Comparison of ENCODE assay signal across 17 mouse cellular contexts in the genomic region with DNA sequence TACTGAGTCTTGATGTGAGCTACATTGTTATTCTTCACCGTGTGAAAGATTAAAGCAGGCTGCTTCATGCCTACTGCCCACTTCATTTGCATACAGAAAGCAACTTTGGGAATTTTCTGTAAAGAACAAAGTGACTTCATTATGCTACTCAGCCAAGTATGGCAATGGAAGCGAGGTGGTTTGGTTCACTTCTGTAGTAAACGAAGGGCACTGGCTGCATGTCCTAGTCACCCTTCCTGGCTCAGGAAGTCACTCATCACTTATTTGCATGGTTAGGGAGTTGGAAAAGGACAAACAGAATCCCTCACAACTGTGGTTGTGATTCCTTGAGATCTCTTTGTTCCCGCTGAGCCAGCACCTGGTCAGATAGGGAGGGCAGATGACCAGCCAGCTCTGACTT.
DNase-seq lines count a peak whose midpoint lies in the region; ATAC-seq lines count a peak whose summit lies in the region.
"Had no signal": no experiment of that assay in that cellular context is flagged by ENCODE, and none has a peak within 500 bp of the region (broad histone marks: within the 10 kb centered on the region; RNA-seq: fewer than 3 reads in every experiment).

No protein-coding gene starts in this region.

- peaks cover 5% of the 10 kb centered on the region; the same call in 1 of the 2 replicates for H3K36me3 ChIP-seq in kidney, embryonic 14.5 days (ENCODE audit: control insufficient read depth, insufficient read depth, low read length)
- 0 out of 2 replicates have a peak, but pooled peaks cover 7% of the 10 kb centered on the region for H3K36me3 ChIP-seq in kidney, embryonic 16.5 days (ENCODE audit: insufficient read depth, low read length)

- H3K4me1 ChIP-seq in kidney, embryonic 14.5 days (ENCODE audit: control insufficient read depth, insufficient read depth, low read length) = peaks cover 23% of the 10 kb centered on the region; the same call in 1 of the 2 replicates
- peaks cover 39% of the 10 kb centered on the region for H3K4me1 ChIP-seq in kidney, embryonic 16.5 days (ENCODE audit: insufficient read depth, low read length)

- no peak for ATAC-seq in kidney, embryonic 14.5 days (ENCODE audit: low FRiP score, low TSS enrichment)
- no peak for ATAC-seq in kidney, embryonic 16.5 days (ENCODE audit: low FRiP score, low TSS enrichment)
- ATAC-seq: forebrain, embryonic 13.5 days; forebrain, postnatal 0 days had no signal

- H3K9me3 ChIP-seq in kidney, embryonic 14.5 days (ENCODE audit: control insufficient read depth, low read length) = no peaks in the 10 kb centered on the region
- no peaks in the 10 kb centered on the region for H3K9me3 ChIP-seq in kidney, embryonic 16.5 days (ENCODE audit: low read length)
- H3K9me3 ChIP-seq: embryonic facial prominence, embryonic 10.5 days; forebrain, embryonic 13.5 days; heart, embryonic 13.5 days had no signal

- no peak overlapping the region for H3K4me3 ChIP-seq in kidney, embryonic 14.5 days (ENCODE audit: low read length)
- H3K4me3 ChIP-seq in kidney, embryonic 16.5 days (ENCODE audit: low read length) = no peak overlapping the region
- H3K4me3 ChIP-seq: embryonic facial prominence, embryonic 10.5 days; forebrain, embryonic 13.5 days; heart, embryonic 13.5 days had no signal

- no peak overlapping the region for H3K9ac ChIP-seq in kidney, embryonic 14.5 days (ENCODE audit: low read depth, low read length)
- H3K9ac ChIP-seq in kidney, embryonic 16.5 days (replicated peaks; ENCODE audit: low read length) = no peak overlapping the region
- H3K9ac ChIP-seq: forebrain, embryonic 13.5 days; forebrain, postnatal 0 days; heart, embryonic 13.5 days had no signal

- no peak for DNase-seq in kidney, adult 11 months
- peak; percentile 29 for DNase-seq in Muller cell, postnatal 12 days (ENCODE audit: inconsistent ontology term)
- peak; percentile 18 to 24 for DNase-seq in kidney, postnatal 36 days
- DNase-seq in urinary bladder, postnatal 36 days (ENCODE audit: low spot score in 2 of 2) = no peak
- DNase-seq: adrenal gland, adult 8-10 months; adrenal gland, postnatal 36 days; cerebellum, adult 2 months; cerebellum, postnatal 10 days; forebrain, postnatal 0 days; gastrocnemius, postnatal 36 days; heart, postnatal 36 days had no signal

- H3K27me3 ChIP-seq in kidney, embryonic 14.5 days (ENCODE audit: control insufficient read depth, insufficient read depth, low read length) = no peaks in the 10 kb centered on the region
- H3K27me3 ChIP-seq in kidney, embryonic 16.5 days (ENCODE audit: insufficient read depth, low read length) = no peaks in the 10 kb centered on the region
- H3K27me3 ChIP-seq: CH12.LX; forebrain, embryonic 13.5 days; heart, embryonic 13.5 days had no signal

- 59% methylated on average over 4 of the region's 4 CpGs for WGBS in kidney, embryonic 14.5 days
- 51% methylated on average over 4 of the region's 4 CpGs for WGBS in kidney, embryonic 16.5 days

- no peak overlapping the region for H3K4me2 ChIP-seq in kidney, embryonic 14.5 days (replicated peaks; ENCODE audit: low read depth, low read length)
- no peak overlapping the region for H3K4me2 ChIP-seq in kidney, embryonic 16.5 days (replicated peaks; ENCODE audit: low read depth, low read length)
- H3K4me2 ChIP-seq: forebrain, embryonic 13.5 days; heart, embryonic 13.5 days had no signal

- H3K27ac ChIP-seq in kidney, embryonic 14.5 days (ENCODE audit: low read depth, low read length) = peak overlapping the region; percentile 59
- H3K27ac ChIP-seq in kidney, embryonic 16.5 days (ENCODE audit: low read length) = peak overlapping the region; percentile 88
- H3K27ac ChIP-seq: embryonic facial prominence, embryonic 10.5 days; forebrain, embryonic 13.5 days; heart, embryonic 13.5 days had no signal

Comparison
In these comparisons a context has a peak if more than half of its experiments do, and no peak if none do; other contexts are left out.
1. DNase-seq: peak in Muller cell, postnatal 12 days (single experiment) and kidney, postnatal 36 days (2 of 2); none in kidney, adult 11 months (single experiment) and urinary bladder, postnatal 36 days (0 of 2).